Mouse (Mus musculus) embryo, embryonic 11 days (tissue): ENCODE data around the gene Acadsb.
A peak's percentile ranks its signal among the peaks of the same experiment; 100 is the strongest.

Source experiments
- DNase-seq: peaks from one replicate; pipeline ENCODE4 v3.0.0-alpha.2; 2015

The Acadsb gene

GRCm38 (mm10) chr7:131467312-131467711 lies 56.9 kb downstream of the Acadsb start:
- no peak for DNase-seq

GRCm38 (mm10) chr7:131469506-131469905 lies 59.1 kb downstream of the Acadsb start:
- DNase-seq = no peak

GRCm38 (mm10) chr7:131471551-131471950 lies 61.1 kb downstream of the Acadsb start:
- no peak for DNase-seq

GRCm38 (mm10) chr7:131477140-131477539 lies 66.7 kb downstream of the Acadsb start:
- peak; percentile 67 for DNase-seq

GRCm38 (mm10) chr7:131478403-131478802 lies 68.0 kb downstream of the Acadsb start:
- no peak for DNase-seq
